Mouse (Mus musculus) CH12.LX (cell line): ENCODE data around the gene Ppm1k. TPM values are rescaled to one million over a fixed set of nuclear protein-coding genes. Genes with fewer than 3 reads are reported as not detected.

Experiments used
- DNase-seq: peaks from one replicate; pipeline ENCODE4 v3.0.0-alpha.2; 2013; ENCODE audit errors: extremely low read depth
- H3K27ac ChIP-seq: 2 replicates; pipeline ENCODE4 v1.5.1; 2012; ENCODE audit warnings: low read depth, mild to moderate bottlenecking, control low read depth, moderate library complexity; ENCODE audit not compliant: insufficient read depth
- H3K27me3 ChIP-seq: replicated peaks from 2 replicates; pipeline ENCODE3; 2012; ENCODE audit warnings: inconsistent platforms
- H3K36me3 ChIP-seq, 2 experiments: replicated peaks in 1 of 2; 2 replicates each; pipeline versions ENCODE3 to v1.6.1; 2012; ENCODE audit warnings: inconsistent platforms in 1 of 2, low read length in 1 of 2, mild to moderate bottlenecking in 1 of 2, mixed read lengths in 1 of 2, moderate library complexity in 1 of 2; ENCODE audit not compliant: control insufficient read depth in 1 of 2, insufficient read depth in 1 of 2
- H3K4me1 ChIP-seq, 2 experiments: 2 replicates each; pipeline ENCODE4 v1.6.1; 2012; ENCODE audit warnings: inconsistent platforms in 1 of 2, moderate library complexity in 1 of 2; ENCODE audit not compliant: insufficient read depth in 2 of 2, control insufficient read depth in 1 of 2
- H3K4me2 ChIP-seq: 2 replicates; pipeline ENCODE4 v1.6.1; 2012; ENCODE audit warnings: low read depth, mild to moderate bottlenecking, control low read depth; ENCODE audit not compliant: poor library complexity, insufficient read depth, severe bottlenecking
- H3K4me3 ChIP-seq, 3 experiments: fragments of 150-350 bp in 1 of 3; sonication (generic) in 1 of 3; replicated peaks in 1 of 3; 2 replicates each; pipeline versions ENCODE3 to v1.5.1; 2011 to 2012; ENCODE audit warnings: low read depth in 2 of 3, low read length in 2 of 3, mild to moderate bottlenecking in 2 of 3, moderate library complexity in 2 of 3, control low read depth in 1 of 3, improper control_type of control experiment in 1 of 3, inconsistent platforms in 1 of 3, mixed read lengths in 1 of 3; ENCODE audit not compliant: poor library complexity in 1 of 3
- H3K79me2 ChIP-seq: replicated peaks from 2 replicates; pipeline ENCODE4 v1.6.1; 2012; ENCODE audit warnings: mild to moderate bottlenecking, moderate library complexity; ENCODE audit not compliant: control insufficient read depth, poor library complexity, insufficient read depth, severe bottlenecking; ENCODE audit errors: extremely low read depth
- H3K9ac ChIP-seq: 2 replicates; pipeline ENCODE4 v1.6.1; 2012; ENCODE audit warnings: low read depth, mild to moderate bottlenecking, control low read depth, moderate library complexity; ENCODE audit not compliant: insufficient read depth
- H3K9me3 ChIP-seq: replicated peaks from 2 replicates; pipeline ENCODE3; 2012; ENCODE audit warnings: low read length, inconsistent platforms, mixed read lengths
- BHLHE40 ChIP-seq: IDR thresholded peaks from 2 replicates; pipeline ENCODE4 v1.6.1; 2011; ENCODE audit warnings: mild to moderate bottlenecking, low read depth, low read length, improper control_type of control experiment
- CHD2 ChIP-seq: IDR thresholded peaks from 2 replicates; pipeline ENCODE4 v1.6.1; 2011; ENCODE audit warnings: low read length, improper control_type of control experiment
- CTCF ChIP-seq, 2 experiments: IDR thresholded peaks in 1 of 2; conservative IDR thresholded peaks in 1 of 2; 2 replicates each; pipeline ENCODE4 v1.5.1; 2011 to 2012; ENCODE audit warnings: low read depth in 2 of 2, low read length in 2 of 2, improper control_type of control experiment in 1 of 2, inconsistent platforms in 1 of 2, mild to moderate bottlenecking in 1 of 2, moderate library complexity in 1 of 2
- ELF1 ChIP-seq: IDR thresholded peaks from 2 replicates; pipeline ENCODE4 v1.6.1; 2014; ENCODE audit warnings: low read depth, mild to moderate bottlenecking, inconsistent platforms, low read length, improper control_type of control experiment
- EP300 ChIP-seq: IDR thresholded peaks from 2 replicates; pipeline ENCODE4 v1.6.1; 2011; ENCODE audit warnings: low read length, improper control_type of control experiment
- ETS1 ChIP-seq: conservative IDR thresholded peaks from 2 replicates; pipeline ENCODE4 v1.6.1; 2012; ENCODE audit warnings: low read depth, mild to moderate bottlenecking, inconsistent platforms, low read length, improper control_type of control experiment, moderate library complexity
- HCFC1 ChIP-seq: IDR thresholded peaks from 2 replicates; pipeline ENCODE4 v1.6.1; 2012; ENCODE audit warnings: low read depth, mild to moderate bottlenecking, inconsistent platforms, low read length, improper control_type of control experiment
- JUN ChIP-seq: IDR thresholded peaks from 2 replicates; pipeline ENCODE4 v1.6.1; 2011; ENCODE audit warnings: low read depth, mild to moderate bottlenecking, low read length, improper control_type of control experiment, moderate library complexity; ENCODE audit not compliant: insufficient read depth
- MXI1 ChIP-seq: IDR thresholded peaks from 2 replicates; pipeline ENCODE4 v1.6.1; 2011; ENCODE audit warnings: mild to moderate bottlenecking, low read depth, low read length, improper control_type of control experiment
- NELFE ChIP-seq: IDR thresholded peaks from 2 replicates; pipeline ENCODE4 v1.6.1; 2011; ENCODE audit warnings: low read depth, low read length, improper control_type of control experiment
- SMC3 ChIP-seq: IDR thresholded peaks from 2 replicates; pipeline ENCODE4 v1.6.1; 2011; ENCODE audit warnings: low read depth, low read length, improper control_type of control experiment
- UBTF ChIP-seq: IDR thresholded peaks from 2 replicates; pipeline ENCODE4 v1.6.1; 2012; ENCODE audit warnings: low read depth, mild to moderate bottlenecking, inconsistent platforms, low read length, improper control_type of control experiment, moderate library complexity
- ZMIZ1 ChIP-seq: IDR thresholded peaks from 2 replicates; pipeline ENCODE4 v1.6.1; 2012; ENCODE audit warnings: low read depth, mild to moderate bottlenecking, inconsistent platforms, low read length, improper control_type of control experiment
- dilution Hi-C: fragments of 300-500 bp; cut with MboI; formaldehyde crosslinking; loops from 2 replicates; pipeline ENCODE4 v1.14.3; 2020; ENCODE audit warnings: low sequenced_read_pairs; ENCODE audit not compliant: extremely low pct_unique_long_range_greater_than_20kb, extremely low pct_ligation_motif_present
- in situ Hi-C: fragments of 300-500 bp; cut with MboI; formaldehyde crosslinking; loops from 3 replicates; pipeline ENCODE4 v1.14.3; 2019; ENCODE audit warnings: low sequenced_read_pairs, low pct_ligation_motif_present, low pct_unique_long_range_greater_than_20kb, mixed read lengths
- polyA plus RNA-seq: library from polyadenylated mRNA; unstranded; fragments of >175 nt; gene quantifications from 2 replicates; pipeline ENCODE4 v1.2.1, GENCODE M21; 2012; ENCODE audit warnings: low read depth; ENCODE audit not compliant: insufficient read length
- total RNA-seq, 2 experiments: library from RNA; depleted of rRNA; stranded (reverse); fragments of 300-350 nt in 1 of 2; fragments of >200 nt in 1 of 2; gene quantifications; 2 replicates each; pipeline ENCODE4 v1.2.3; 2012 to 2014

Ppm1k gene
- total and polyA plus RNA-seq, 3 experiments = 10.5 to 17.1 (median 15.1) TPM

- dilution Hi-C loops (no loop called here), in situ Hi-C loops (no loop called here)
- H3K27ac ChIP-seq = no peak overlapping the region
- no peaks in the 10 kb centered on the region for H3K27me3 ChIP-seq
- H3K36me3 ChIP-seq = peaks cover 17 to 64% of the 10 kb centered on the region in 2 experiments
- H3K4me3 ChIP-seq = no peak overlapping the region
- peaks cover 0 to 68% of the 10 kb centered on the region in 2 experiments; a peak in 2 of 4 replicates for H3K4me1 ChIP-seq
- no peak overlapping the region for H3K9ac ChIP-seq
- peak; percentile 63 for DNase-seq
- H3K4me2 ChIP-seq = no peak overlapping the region
- H3K79me2 ChIP-seq = no peaks in the 10 kb centered on the region
- TF ChIP-seq UBTF (no peak), CTCF (conservative IDR thresholded peaks at IDR 0.05 in 1 of 2, IDR thresholded peaks at IDR 0.05 in 1 of 2; ENCODE audit: low read depth in 2 of 2, low read length in 2 of 2) (no peak), SMC3 (no peak), JUN (no peak), ELF1 (no peak), CHD2 (no peak), HCFC1 (no peak), ETS1 (no peak), MXI1 (no peak), ZMIZ1 (no peak)
- H3K9me3 ChIP-seq = no peaks in the 10 kb centered on the region
Observed at GRCm38 (mm10) chr6:57513351-57514034, 21.8 kb downstream of the Ppm1k start.

GRCm38 (mm10) chr6:57511899-57512298 is 23.4 kb downstream of the Ppm1k start:
- Histone ChIP-seq H3K9me3 (no peaks in the 10 kb centered on the region), H3K27ac (no peak overlapping the region), H3K4me1 (peaks cover 0 to 60% of the 10 kb centered on the region in 2 experiments; a peak in 2 of 4 replicates), H3K36me3 (peaks cover 17 to 58% of the 10 kb centered on the region in 2 experiments), H3K9ac (no peak overlapping the region), H3K27me3 (no peaks in the 10 kb centered on the region), H3K4me2 (no peak overlapping the region), H3K4me3 (no peak overlapping the region), H3K79me2 (no peaks in the 10 kb centered on the region)
- no peak for DNase-seq
- TF ChIP-seq BHLHE40 (no peak), EP300 (no peak), NELFE (no peak)
- in situ Hi-C loops (no loop called here), dilution Hi-C loops (no loop called here)
